Mouse (Mus musculus) liver, embryonic 15.5 days (tissue): Measurements from ENCODE around the gene Idh1. TPM values are rescaled to one million over a fixed set of nuclear protein-coding genes. Genes with fewer than 3 reads are reported as not detected.

Experiments used
- ATAC-seq: fragments of 200-750 bp; cut with Nextera tagmentation; 2 replicates; pipeline ENCODE4 v1.8.0; 2017; ENCODE audit warnings: moderate number of reproducible peaks, mild to moderate bottlenecking, moderate library complexity; ENCODE audit not compliant: insufficient read depth
- H3K27ac ChIP-seq: fragments of 300-500 bp; sonication (generic); replicated peaks from 2 replicates; pipeline ENCODE4 v1.5.1; 2015; ENCODE audit warnings: mild to moderate bottlenecking, inconsistent platforms
- H3K27me3 ChIP-seq: fragments of 300-500 bp; sonication (generic); 2 replicates; pipeline ENCODE4 v1.6.1; 2015; ENCODE audit warnings: mild to moderate bottlenecking, inconsistent platforms
- H3K36me3 ChIP-seq: fragments of 300-500 bp; sonication (generic); replicated peaks from 2 replicates; pipeline ENCODE4 v1.6.1; 2015; ENCODE audit warnings: moderate library complexity, mild to moderate bottlenecking, inconsistent platforms
- H3K4me1 ChIP-seq: fragments of 300-500 bp; sonication (generic); replicated peaks from 2 replicates; pipeline ENCODE4 v1.6.1; 2015; ENCODE audit warnings: inconsistent platforms
- H3K4me2 ChIP-seq: fragments of 300-500 bp; sonication (generic); 2 replicates; pipeline ENCODE4 v1.6.1; 2015; ENCODE audit warnings: moderate library complexity, mild to moderate bottlenecking, inconsistent platforms
- H3K4me3 ChIP-seq: fragments of 300-500 bp; sonication (generic); replicated peaks from 2 replicates; pipeline ENCODE4 v1.5.1; 2015; ENCODE audit warnings: mild to moderate bottlenecking, inconsistent platforms
- H3K9ac ChIP-seq: fragments of 300-500 bp; sonication (generic); 2 replicates; pipeline ENCODE4 v1.6.1; 2015; ENCODE audit warnings: moderate library complexity, mild to moderate bottlenecking, inconsistent platforms
- H3K9me3 ChIP-seq: fragments of 300-500 bp; sonication (generic); replicated peaks from 2 replicates; pipeline ENCODE4 v1.6.1; 2016; ENCODE audit warnings: inconsistent platforms
- WGBS: fragments of 180-500 bp; shearing (Covaris S2); methylation state at CpG from one replicate; pipeline ENCODE4 v1.1.7; 2015; ENCODE audit warnings: mixed read lengths; ENCODE audit not compliant: insufficient replicate concordance; 5-methylcytosine and 5-hydroxymethylcytosine counted together
- polyA plus RNA-seq: library from polyadenylated mRNA; unstranded; fragments of >200 nt; fragmentation: Nextera tagmentation; extraction: Ambion mirVana; gene quantifications from 2 replicates; pipeline ENCODE4 v1.2.1, GENCODE M21; 2015

The Idh1 gene
- polyA plus RNA-seq, 1 experiment from 2014 or later: 118 TPM

GRCm38 (mm10) chr1:65146601-65147000 is 39.7 kb downstream of the Idh1 start:
- no peaks in the 10 kb centered on the region for H3K27me3 ChIP-seq
- H3K9ac ChIP-seq: no peak overlapping the region
- no peak overlapping the region for H3K4me2 ChIP-seq
- no peak overlapping the region for H3K27ac ChIP-seq
- no peak for ATAC-seq
- no peaks in the 10 kb centered on the region for H3K4me1 ChIP-seq
- H3K9me3 ChIP-seq: no peaks in the 10 kb centered on the region
- H3K4me3 ChIP-seq: no peak overlapping the region
- WGBS: 10% methylated on average over 2 of the region's 2 CpGs
- no peaks in the 10 kb centered on the region for H3K36me3 ChIP-seq

GRCm38 (mm10) chr1:65144783-65145182 is 41.5 kb downstream of the Idh1 start:
- ATAC-seq: no peak
- no peaks in the 10 kb centered on the region for H3K9me3 ChIP-seq
- no peaks in the 10 kb centered on the region for H3K4me1 ChIP-seq
- no peak overlapping the region for H3K9ac ChIP-seq
- no peak overlapping the region for H3K27ac ChIP-seq
- H3K4me3 ChIP-seq: no peak overlapping the region
- H3K4me2 ChIP-seq: no peak overlapping the region
- H3K36me3 ChIP-seq: no peaks in the 10 kb centered on the region
- 65% methylated on average over 2 of the region's 2 CpGs for WGBS
- H3K27me3 ChIP-seq: no peaks in the 10 kb centered on the region

- no peaks in the 10 kb centered on the region for H3K27me3 ChIP-seq
- no peaks in the 10 kb centered on the region for H3K9me3 ChIP-seq
- ATAC-seq: no peak
- H3K9ac ChIP-seq: no peak overlapping the region
- no peak overlapping the region for H3K27ac ChIP-seq
- H3K4me3 ChIP-seq: no peak overlapping the region
- no peaks in the 10 kb centered on the region for H3K36me3 ChIP-seq
- H3K4me1 ChIP-seq: no peaks in the 10 kb centered on the region
- WGBS: 66% methylated on average over 6 of the region's 6 CpGs
- no peak overlapping the region for H3K4me2 ChIP-seq
Measured at GRCm38 (mm10) chr1:65137560-65137959, 48.7 kb downstream of the Idh1 start.

DNA sequence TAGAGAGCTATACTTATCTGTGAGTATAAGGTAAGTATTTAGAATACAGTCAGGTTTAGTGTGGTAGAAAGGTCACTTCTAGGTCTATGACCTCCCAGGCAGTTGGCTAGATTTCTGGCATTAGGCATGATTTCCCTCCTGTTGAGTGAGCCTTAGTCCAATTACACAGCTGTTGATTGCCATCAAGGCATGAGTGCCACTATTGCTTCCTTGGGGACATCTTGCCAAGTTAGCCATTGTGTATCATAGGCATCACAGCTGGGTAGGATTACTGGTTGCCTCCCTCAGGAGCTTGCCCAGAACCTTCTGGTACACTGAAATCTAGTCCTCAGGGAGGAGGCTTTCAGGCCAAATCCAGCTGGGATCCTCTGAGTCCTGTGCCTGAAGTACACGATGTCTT is 53.5 kb downstream of the Idh1 start:
- H3K9ac ChIP-seq: no peak overlapping the region
- no peak overlapping the region for H3K27ac ChIP-seq
- no peaks in the 10 kb centered on the region for H3K36me3 ChIP-seq
- WGBS: 62% methylated on average over 1 of the region's 1 CpGs
- no peak for ATAC-seq
- H3K4me1 ChIP-seq: no peaks in the 10 kb centered on the region
- no peaks in the 10 kb centered on the region for H3K9me3 ChIP-seq
- no peak overlapping the region for H3K4me2 ChIP-seq
- no peak overlapping the region for H3K4me3 ChIP-seq
- H3K27me3 ChIP-seq: no peaks in the 10 kb centered on the region

- no peaks in the 10 kb centered on the region for H3K4me1 ChIP-seq
- no peak for ATAC-seq
- no peaks in the 10 kb centered on the region for H3K36me3 ChIP-seq
- no peak overlapping the region for H3K9ac ChIP-seq
- no peaks in the 10 kb centered on the region for H3K27me3 ChIP-seq
- no peak overlapping the region for H3K27ac ChIP-seq
- WGBS: 71% methylated on average over 1 of the region's 1 CpGs
- H3K4me3 ChIP-seq: no peak overlapping the region
- H3K9me3 ChIP-seq: no peaks in the 10 kb centered on the region
- no peak overlapping the region for H3K4me2 ChIP-seq
Measured at GRCm38 (mm10) chr1:65131671-65132070, 54.6 kb downstream of the Idh1 start.

- 47% methylated on average over 3 of the region's 3 CpGs for WGBS
Measured at GRCm38 (mm10) chr1:65130226-65130625, 56.1 kb downstream of the Idh1 start.

GRCm38 (mm10) chr1:65129634-65130180 is 56.6 kb downstream of the Idh1 start:
- H3K27me3 ChIP-seq: no peaks in the 10 kb centered on the region
- H3K4me1 ChIP-seq: no peaks in the 10 kb centered on the region
- ATAC-seq: no peak
- H3K36me3 ChIP-seq: no peaks in the 10 kb centered on the region
- no peaks in the 10 kb centered on the region for H3K9me3 ChIP-seq
- H3K9ac ChIP-seq: no peak overlapping the region
- no peak overlapping the region for H3K4me3 ChIP-seq
- 60% methylated on average over 3 of the region's 3 CpGs for WGBS
- no peak overlapping the region for H3K27ac ChIP-seq
- no peak overlapping the region for H3K4me2 ChIP-seq

More at GRCm38 (mm10) chr1:65130226-65130625, 56.1 kb downstream of the Idh1 start:
- no peak overlapping the region for H3K4me2 ChIP-seq
- H3K4me3 ChIP-seq: no peak overlapping the region
- no peak for ATAC-seq
- H3K9me3 ChIP-seq: no peaks in the 10 kb centered on the region
- H3K27me3 ChIP-seq: no peaks in the 10 kb centered on the region
- H3K27ac ChIP-seq: no peak overlapping the region
- no peaks in the 10 kb centered on the region for H3K36me3 ChIP-seq
- H3K4me1 ChIP-seq: no peaks in the 10 kb centered on the region
- no peak overlapping the region for H3K9ac ChIP-seq

DNA sequence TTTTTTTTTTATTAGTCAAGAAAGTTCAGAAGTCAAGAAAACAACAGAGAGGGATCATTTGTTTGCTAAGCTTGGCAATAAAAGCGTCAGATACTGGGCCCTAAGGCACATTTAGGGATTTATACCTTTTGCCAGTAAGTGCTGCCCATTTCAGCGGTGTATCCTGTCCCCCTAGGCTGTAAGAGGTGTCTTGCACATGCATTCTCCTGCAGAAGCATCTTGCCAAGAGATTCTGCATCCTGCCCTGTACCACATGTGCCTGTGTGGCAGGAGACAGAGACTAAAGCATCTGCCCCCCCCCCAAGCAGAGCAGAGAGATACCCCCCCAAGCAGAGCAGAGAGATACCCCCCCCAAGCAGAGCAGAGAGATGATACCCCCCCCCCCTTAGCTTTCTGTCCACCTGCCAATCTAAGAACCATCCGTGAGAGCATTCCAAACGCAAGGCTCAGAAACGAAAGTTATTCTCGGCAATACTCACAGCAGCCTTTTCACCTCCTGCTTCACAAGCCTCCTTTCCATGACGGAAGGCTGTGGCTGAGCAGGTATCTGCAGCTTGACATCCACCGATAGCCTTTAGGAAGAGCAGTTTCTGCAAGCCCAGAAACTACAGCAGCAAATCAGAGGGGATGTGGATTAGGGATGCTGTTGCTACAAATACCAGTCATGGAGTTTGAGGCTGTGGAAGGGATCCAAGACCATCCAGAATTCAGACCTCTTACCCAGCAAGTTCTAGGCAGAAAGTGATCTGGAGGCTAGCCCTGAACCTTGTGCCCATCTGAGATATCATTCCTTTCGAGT is 63.5 kb downstream of the Idh1 start, which contains the start of gene D630023F18Rik:
D630023F18Rik (minus strand) TSS at position 641 of the 799 bp plus-strand sequence.
- no peak within 1 kb of the TSS for H3K9ac ChIP-seq
- H3K4me1 ChIP-seq: no peaks in the 10 kb centered on the region
- no peak within 1 kb of the TSS for H3K4me2 ChIP-seq
- H3K9me3 ChIP-seq: no peaks in the 10 kb centered on the region
- 24% methylated on average over 9 of the region's 9 CpGs for WGBS
- no peak within 1 kb of the TSS for H3K27ac ChIP-seq
- H3K27me3 ChIP-seq: no peaks in the 10 kb centered on the region
- ATAC-seq: no peak
- H3K4me3 ChIP-seq: no peak within 1 kb of the TSS
- H3K36me3 ChIP-seq: no peaks in the 10 kb centered on the region

DNA sequence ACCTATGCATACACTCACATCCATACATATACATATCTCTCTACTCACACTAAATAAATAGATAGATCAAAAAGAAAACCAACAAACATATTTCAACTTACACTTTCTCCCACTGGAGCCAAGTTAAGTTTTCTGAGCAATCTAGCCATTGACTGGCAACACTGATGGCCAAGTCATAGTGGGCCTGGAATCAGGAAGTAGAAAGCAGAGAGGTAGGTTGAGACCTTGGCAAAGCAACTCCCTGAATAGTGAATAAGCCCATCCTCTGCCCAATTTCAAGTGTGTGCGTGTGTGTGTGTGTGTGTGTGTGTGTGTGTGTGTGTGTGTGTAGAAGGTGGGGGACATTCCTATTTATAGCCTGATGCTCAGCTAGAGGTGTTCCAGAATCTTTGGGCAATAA is 66.9 kb downstream of the Idh1 start, which contains the start of gene Gm28845:
Gm28845 (minus strand) TSS at position 121 of the 400 bp plus-strand sequence.
- no peak within 1 kb of the TSS for H3K9ac ChIP-seq
- 74% methylated on average over 1 of the region's 1 CpGs for WGBS
- H3K9me3 ChIP-seq: no peaks in the 10 kb centered on the region
- H3K27ac ChIP-seq: no peak within 1 kb of the TSS
- H3K4me3 ChIP-seq: no peak within 1 kb of the TSS
- H3K27me3 ChIP-seq: no peaks in the 10 kb centered on the region
- no peak within 1 kb of the TSS for H3K4me2 ChIP-seq
- no peak for ATAC-seq
- no peaks in the 10 kb centered on the region for H3K36me3 ChIP-seq
- no peaks in the 10 kb centered on the region for H3K4me1 ChIP-seq

DNA sequence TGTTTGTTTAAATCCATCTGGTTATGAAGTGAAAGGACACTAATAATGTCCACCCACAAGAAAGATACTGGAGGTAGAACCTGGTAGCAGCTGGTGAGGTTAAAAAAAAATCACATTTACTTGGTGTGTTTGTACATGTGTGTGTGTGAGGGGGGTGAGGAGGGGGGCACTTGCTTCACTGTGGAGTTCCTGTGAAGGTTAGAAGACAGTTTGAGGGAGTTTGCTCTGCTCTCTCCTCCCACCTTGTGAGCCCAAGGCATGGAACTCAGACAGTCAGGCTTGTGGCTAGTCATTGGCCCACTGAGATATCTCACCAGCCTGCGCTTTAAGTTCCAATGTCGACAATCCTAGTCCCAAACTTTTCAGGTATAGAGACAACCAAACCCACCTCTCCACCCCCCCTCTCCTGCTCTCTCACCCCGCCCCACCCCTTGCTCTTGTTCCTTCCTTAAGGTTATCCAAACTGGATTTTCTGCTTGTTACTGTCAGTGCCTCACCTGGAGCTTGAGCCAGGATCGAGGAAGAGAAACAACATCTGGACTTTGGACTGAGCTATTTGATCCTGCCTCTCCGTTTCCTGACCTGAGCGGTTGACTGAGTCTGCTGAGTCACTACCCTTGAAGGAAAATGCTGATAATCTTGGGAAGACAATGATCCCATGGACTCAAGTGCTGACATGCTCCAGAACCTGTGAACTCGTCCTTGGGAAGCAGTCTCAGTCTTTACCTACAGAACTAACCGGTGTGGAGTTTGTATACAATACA is 68.0 kb downstream of the Idh1 start:
- Histone ChIP-seq H3K27ac (no peak overlapping the region), H3K4me1 (no peaks in the 10 kb centered on the region; the same call in 1 of the 2 replicates), H3K9ac (no peak overlapping the region), H3K4me2 (no peak overlapping the region), H3K27me3 (no peaks in the 10 kb centered on the region), H3K9me3 (no peaks in the 10 kb centered on the region), H3K4me3 (no peak overlapping the region), H3K36me3 (no peaks in the 10 kb centered on the region)
- no peak for ATAC-seq
- WGBS: 54% methylated on average over 8 of the region's 8 CpGs

DNA sequence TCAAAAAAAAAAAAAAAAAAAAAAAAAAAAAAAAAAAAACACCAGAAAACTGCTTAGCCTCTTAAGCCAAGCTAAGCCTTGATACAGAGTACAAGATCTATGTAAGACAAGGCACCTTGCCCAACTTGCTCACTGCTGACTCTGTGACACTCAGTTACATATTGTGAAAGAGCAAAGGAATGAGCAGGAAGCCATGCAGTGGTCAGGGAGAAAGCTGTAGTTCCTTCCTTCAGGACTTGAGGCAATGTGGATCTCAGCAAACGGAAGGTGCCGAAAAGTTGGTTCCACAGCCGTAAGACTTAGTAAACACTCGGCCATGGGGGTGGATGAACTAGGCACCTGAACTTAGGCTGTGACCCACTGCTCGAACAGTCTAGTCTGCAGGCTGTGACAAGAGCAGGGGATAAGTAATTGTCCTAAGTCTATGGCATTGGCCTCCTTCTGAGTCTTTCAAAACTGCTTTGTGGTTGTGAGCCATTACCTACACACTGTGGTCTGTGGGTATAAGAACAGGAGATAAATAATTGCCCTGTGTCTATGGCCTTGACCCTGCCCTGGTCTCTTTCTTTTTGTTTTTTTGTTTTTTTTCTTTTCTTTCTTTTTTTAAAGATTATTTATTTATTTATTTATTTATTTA is 72.6 kb downstream of the Idh1 start:
- ATAC-seq: peak; percentile 35
- 69% methylated on average over 5 of the region's 5 CpGs for WGBS
- Histone ChIP-seq H3K36me3 (no peaks in the 10 kb centered on the region), H3K4me2 (no peak overlapping the region), H3K27ac (no peak overlapping the region), H3K4me1 (peaks cover 5% of the 10 kb centered on the region; the same call in 1 of the 2 replicates), H3K9ac (no peak overlapping the region), H3K9me3 (no peaks in the 10 kb centered on the region), H3K27me3 (no peaks in the 10 kb centered on the region), H3K4me3 (no peak overlapping the region)
